Mouse (Mus musculus): ENCODE data around the gene Kcng4.

DNA sequence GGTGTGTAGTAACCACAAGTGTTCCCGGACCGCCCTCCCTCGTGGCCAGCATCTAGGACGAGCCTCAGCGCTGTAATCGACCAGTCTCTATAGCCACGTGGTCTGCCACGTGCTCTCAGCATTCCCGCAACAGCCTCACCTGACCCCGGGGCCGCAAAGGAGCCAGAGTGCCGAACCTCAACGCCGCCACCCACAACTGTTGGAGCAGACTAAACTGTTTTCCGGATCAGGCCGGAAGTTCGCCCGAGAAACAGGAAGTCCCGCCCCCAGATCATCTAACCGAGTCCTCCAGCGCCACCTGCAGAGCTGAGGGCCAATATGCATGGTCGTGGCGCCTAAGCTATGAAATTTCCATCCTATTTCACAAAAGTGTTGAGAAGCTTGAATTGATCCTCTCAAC lies 30.5 kb downstream of the Kcng4 start, which contains the start of gene Taf1c:
- TF ChIP-seq CTCF (IDR thresholded peaks at IDR 0.05; ENCODE audit: low read depth) (peak; percentile 86), EP300 (IDR thresholded peaks at IDR 0.05; ENCODE audit: low read depth) (no peak)
